Mouse (Mus musculus) kidney, adult 2 months (tissue): ENCODE measurements at regions not wholly inside any gene's neighbourhood (a gene's known extent, or its start where the extent isn't known, plus 50 kb on each side); places are given as distances from the start of the nearest gene placed in this dataset.

Experiments used
- DNase-seq: peaks from one replicate; pipeline ENCODE4 v3.0.0; 2021
- H3K27ac ChIP-seq: fragments of 200-500 bp; 2 replicates; pipeline ENCODE4 v1.5.1; 2012; ENCODE audit warnings: low read depth, low read length, control low read depth, inconsistent platforms; ENCODE audit not compliant: insufficient read depth
- H3K27me3 ChIP-seq: fragments of 200-500 bp; replicated peaks from 2 replicates; pipeline ENCODE4 v1.6.1; 2012; ENCODE audit warnings: mild to moderate bottlenecking, moderate library complexity, low read length, inconsistent platforms; ENCODE audit not compliant: control insufficient read depth, insufficient read depth
- H3K36me3 ChIP-seq: fragments of 200-500 bp; 2 replicates; pipeline ENCODE4 v1.6.1; 2012; ENCODE audit warnings: mild to moderate bottlenecking, moderate library complexity, low read length, inconsistent platforms; ENCODE audit not compliant: control insufficient read depth, insufficient read depth
- H3K4me1 ChIP-seq: fragments of 200-500 bp; 2 replicates; pipeline ENCODE4 v1.6.1; 2011; ENCODE audit warnings: low read length; ENCODE audit not compliant: control insufficient read depth, insufficient read depth
- H3K4me3 ChIP-seq: fragments of 200-500 bp; 2 replicates; pipeline ENCODE4 v1.5.1; 2011; ENCODE audit warnings: mild to moderate bottlenecking, low read depth, low read length, control low read depth; ENCODE audit not compliant: insufficient read depth
- CTCF ChIP-seq: fragments of 200-500 bp; conservative IDR thresholded peaks from 2 replicates; pipeline ENCODE4 v1.5.1; 2011; ENCODE audit warnings: low read depth, mild to moderate bottlenecking, control low read depth, low read length, moderate library complexity, mixed read lengths; ENCODE audit not compliant: insufficient read depth, insufficient read length
- POLR2A ChIP-seq: fragments of 200-500 bp; IDR thresholded peaks from one replicate; pipeline ENCODE4 v1.6.1; 2011; ENCODE audit warnings: low read depth, low read length, control low read depth
- WGBS: fragments of 180-500 bp; shearing (Covaris S2); methylation state at CpG from one replicate; pipeline ENCODE4 v1.1.7; 2018; 5-methylcytosine and 5-hydroxymethylcytosine counted together

DNA sequence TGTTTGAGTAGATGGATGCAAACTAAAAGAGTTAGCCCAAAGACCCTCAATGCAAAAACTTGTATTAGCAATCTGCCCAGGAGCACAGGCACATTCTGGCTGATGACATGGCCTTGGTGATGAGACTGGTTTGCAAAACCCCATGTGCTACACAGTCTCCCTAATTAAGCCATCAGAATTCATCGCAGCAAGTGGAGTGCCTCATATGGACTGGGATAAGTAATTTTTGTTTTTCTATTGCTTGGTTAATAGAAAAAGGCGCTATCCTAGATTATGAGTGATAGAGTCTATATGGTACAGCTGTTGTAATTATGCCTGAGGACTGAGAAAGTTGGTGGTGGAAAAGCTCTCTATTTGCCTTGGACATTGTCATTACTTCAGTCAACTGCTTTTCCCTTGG is 155.2 kb upstream of the Robo1 start:
- TF ChIP-seq POLR2A: no peak
- TF ChIP-seq CTCF: no peak

DNA sequence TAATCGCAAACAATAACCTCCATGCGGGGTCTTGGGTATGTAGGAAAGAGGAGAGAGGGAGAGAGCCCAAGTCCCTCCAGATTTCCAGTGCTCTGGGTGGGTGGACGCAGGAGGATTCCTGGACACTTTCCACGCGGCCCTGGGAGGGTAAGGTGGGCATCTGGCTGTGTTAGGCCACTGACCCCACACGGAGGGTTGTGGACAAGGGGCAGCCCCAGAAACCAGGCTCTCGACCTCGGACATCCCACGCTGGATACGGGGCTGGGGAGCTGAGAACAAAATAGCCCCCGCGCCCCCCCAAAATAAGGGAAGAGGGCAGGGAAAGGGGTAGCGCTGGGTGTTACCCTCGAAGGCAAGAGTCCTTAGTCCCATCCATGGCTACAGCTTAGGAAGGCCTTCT is 150.2 kb upstream of the Robo1 start:
- WGBS: 90% methylated on average over 14 of the region's 14 CpGs
- Histone ChIP-seq H3K4me3 (no peak overlapping the region), H3K27me3 (no peaks in the 10 kb centered on the region), H3K36me3 (no peaks in the 10 kb centered on the region), H3K27ac (no peak overlapping the region), H3K4me1 (no peaks in the 10 kb centered on the region)
- no peak for DNase-seq
- TF ChIP-seq POLR2A: no peak

More for the DNA sequence above, 155.2 kb upstream of the Robo1 start:
- 93% methylated on average over 2 of the region's 2 CpGs for WGBS
- H3K27me3 ChIP-seq: no peaks in the 10 kb centered on the region
- no peaks in the 10 kb centered on the region for H3K36me3 ChIP-seq
- no peak overlapping the region for H3K4me3 ChIP-seq
- H3K27ac ChIP-seq: no peak overlapping the region
- no peaks in the 10 kb centered on the region for H3K4me1 ChIP-seq
- no peak for DNase-seq

DNA sequence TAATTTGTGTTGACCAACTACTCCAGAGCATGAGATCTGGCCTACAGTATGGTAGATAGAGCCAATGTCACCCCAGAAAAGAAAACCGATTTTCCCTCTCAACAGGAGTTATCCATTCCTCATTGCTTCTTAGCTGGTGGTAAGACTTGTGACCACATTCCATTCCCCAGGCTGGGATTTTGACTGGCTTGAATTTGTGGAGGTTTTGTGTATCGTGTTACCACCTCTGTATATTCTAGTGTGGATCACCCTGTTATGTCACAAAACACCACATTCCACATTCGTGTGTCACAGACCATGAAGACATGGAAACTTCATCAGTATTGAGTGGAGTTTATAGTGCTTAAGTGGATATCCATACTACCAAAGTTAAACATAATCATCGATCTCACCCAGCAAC is 148.7 kb upstream of the Robo1 start:
- 62% methylated on average over 4 of the region's 4 CpGs for WGBS
- Histone ChIP-seq H3K4me3 (no peak overlapping the region), H3K27me3 (no peaks in the 10 kb centered on the region), H3K27ac (no peak overlapping the region), H3K4me1 (no peaks in the 10 kb centered on the region), H3K36me3 (no peaks in the 10 kb centered on the region)
- TF ChIP-seq CTCF (no peak), POLR2A (no peak)
- no peak for DNase-seq

DNA sequence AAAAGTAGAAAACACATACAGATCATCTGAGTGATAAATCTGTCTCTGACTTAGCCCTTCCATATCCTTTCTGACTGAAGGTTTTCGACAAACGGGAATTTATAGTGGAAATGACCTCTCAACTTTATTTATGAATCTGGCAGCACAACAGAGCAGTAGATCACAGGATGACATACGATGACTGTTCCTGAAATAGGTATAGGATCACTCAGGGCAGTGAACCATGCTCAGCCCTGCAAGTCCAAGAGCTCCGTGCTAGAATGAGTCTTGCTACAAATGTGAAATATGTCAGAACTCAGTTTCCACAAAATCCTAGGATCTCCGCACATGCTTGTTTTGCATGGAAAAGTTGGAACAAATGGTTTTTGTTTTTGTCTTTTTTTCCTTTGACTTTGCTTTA is 132.4 kb upstream of the Robo1 start:
- DNase-seq: no peak

DNA sequence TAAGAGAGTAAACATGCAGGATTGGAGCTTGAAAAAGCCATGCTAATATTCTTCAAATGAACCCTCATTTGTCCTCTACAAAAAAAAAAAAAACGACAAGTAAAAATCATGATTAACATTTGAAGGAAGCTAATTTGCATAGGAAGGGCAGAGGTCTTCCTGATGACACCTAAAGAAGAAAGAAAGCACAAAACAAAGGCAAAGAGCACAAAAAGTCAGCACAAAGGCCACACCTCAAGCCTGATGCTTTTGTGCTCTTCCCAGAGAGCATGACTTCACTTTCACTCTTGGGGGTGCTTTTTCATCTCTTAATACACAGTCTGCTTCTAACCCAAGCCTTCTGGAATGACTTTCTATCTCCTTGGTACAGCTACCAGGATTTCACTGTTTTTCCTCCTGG is 113.8 kb upstream of the Robo1 start:
- no peak for TF ChIP-seq CTCF
- TF ChIP-seq POLR2A: no peak
- 5% methylated on average over 1 of the region's 1 CpGs for WGBS

More for the DNA sequence above, 132.4 kb upstream of the Robo1 start:
- no peak overlapping the region for H3K4me3 ChIP-seq
- 29% methylated on average over 5 of the region's 5 CpGs for WGBS
- no peaks in the 10 kb centered on the region for H3K36me3 ChIP-seq
- H3K27ac ChIP-seq: no peak overlapping the region
- H3K27me3 ChIP-seq: no peaks in the 10 kb centered on the region
- TF ChIP-seq POLR2A (no peak), CTCF (no peak)
- no peaks in the 10 kb centered on the region for H3K4me1 ChIP-seq

DNA sequence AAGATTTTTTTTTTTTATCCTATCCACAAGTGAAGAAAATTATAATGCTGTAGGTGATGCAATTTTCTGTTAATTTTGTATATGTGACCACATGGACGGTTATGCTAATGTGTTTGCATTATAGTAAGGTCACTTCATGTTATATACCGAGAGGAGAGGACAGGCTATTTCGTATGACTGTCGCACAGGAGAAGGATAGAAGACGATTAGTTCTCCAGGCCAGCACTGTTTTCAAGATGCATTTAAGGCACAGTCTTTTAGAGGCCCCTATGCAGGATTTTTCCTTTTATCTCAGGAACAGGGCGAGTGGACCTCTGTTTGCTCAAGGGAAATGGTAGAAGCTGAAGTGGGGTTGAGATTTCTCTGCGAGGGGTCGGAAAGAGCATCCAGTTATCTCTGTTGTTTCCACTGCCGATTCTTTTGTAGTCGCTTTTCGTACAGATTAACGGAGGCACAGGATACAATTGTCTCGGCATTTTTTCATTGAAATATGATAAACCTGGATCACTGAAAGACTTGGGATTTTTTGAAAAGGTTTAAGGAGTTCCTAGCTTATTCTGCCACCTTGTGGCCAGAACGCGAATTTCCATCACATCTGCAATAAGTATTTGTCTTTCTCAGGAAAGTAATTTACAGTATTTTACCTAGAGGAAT is 92.6 kb upstream of the Robo1 start:
- no peak for TF ChIP-seq POLR2A
- no peak for TF ChIP-seq CTCF
- Histone ChIP-seq H3K27me3 (no peaks in the 10 kb centered on the region), H3K27ac (no peak overlapping the region), H3K4me3 (no peak overlapping the region), H3K36me3 (no peaks in the 10 kb centered on the region), H3K4me1 (no peaks in the 10 kb centered on the region)
- WGBS: 41% methylated on average over 15 of the region's 15 CpGs
- DNase-seq: peak; percentile 19

More for the DNA sequence above, 113.8 kb upstream of the Robo1 start:
- Histone ChIP-seq H3K27ac (no peak overlapping the region), H3K4me3 (no peak overlapping the region), H3K36me3 (no peaks in the 10 kb centered on the region), H3K4me1 (no peaks in the 10 kb centered on the region), H3K27me3 (no peaks in the 10 kb centered on the region)
- DNase-seq: no peak

DNA sequence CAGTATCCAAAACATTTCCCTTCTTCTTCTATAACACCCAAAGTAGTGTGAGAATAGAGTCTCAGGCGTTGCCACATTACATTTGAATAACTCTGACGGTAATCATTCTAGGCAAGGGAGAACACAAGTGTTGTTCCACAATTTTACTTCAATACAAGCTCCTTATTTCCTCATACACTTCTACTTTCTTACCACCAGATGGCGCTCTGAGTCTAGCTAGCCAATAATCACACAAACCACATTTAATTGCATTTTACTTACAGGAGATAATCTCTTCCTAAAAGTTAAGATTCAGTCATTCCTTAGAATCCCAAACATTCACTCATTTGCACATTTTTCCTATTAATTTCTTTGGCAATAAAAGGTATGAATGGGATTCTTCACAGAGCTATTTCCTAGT is 90.1 kb upstream of the Robo1 start:
- DNase-seq: peak; percentile 8
- Histone ChIP-seq H3K4me3 (no peak overlapping the region), H3K27ac (no peak overlapping the region), H3K27me3 (no peaks in the 10 kb centered on the region), H3K36me3 (no peaks in the 10 kb centered on the region), H3K4me1 (no peaks in the 10 kb centered on the region)
- no peak for TF ChIP-seq CTCF
- no peak for TF ChIP-seq POLR2A
- 0% methylated on average over 3 of the region's 3 CpGs for WGBS

DNA sequence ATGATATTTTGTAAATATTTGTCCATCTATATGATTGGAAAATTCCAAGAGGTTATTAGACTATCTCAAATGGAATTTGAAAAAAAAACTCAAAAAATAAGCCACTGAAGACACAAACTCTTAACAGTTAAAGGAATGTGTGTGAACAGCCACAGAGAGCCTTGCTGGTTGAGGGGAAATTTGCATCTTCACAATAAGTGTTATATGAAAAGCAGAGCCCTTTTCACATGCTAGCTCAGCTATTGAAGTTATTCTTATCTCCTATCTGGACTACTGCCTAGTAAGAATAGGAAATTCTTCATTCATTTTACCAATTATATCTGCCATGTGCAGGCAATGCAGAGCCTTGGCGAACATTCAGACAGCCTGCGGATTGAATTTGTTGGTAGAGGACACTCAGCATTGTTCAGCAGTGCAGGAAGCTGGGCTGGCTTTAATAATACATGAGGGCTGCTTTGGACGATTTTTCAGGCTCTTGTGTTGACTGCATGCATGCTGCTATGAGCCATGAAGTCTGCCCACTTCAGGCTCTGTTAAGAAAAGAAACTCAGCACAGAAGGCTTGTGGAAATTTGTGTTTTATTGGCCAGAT is 86.1 kb upstream of the Robo1 start:
- H3K27me3 ChIP-seq: no peaks in the 10 kb centered on the region
- TF ChIP-seq CTCF: no peak
- TF ChIP-seq POLR2A: no peak
- 50% methylated on average over 3 of the region's 3 CpGs for WGBS

More for the DNA sequence above, 86.1 kb upstream of the Robo1 start:
- no peaks in the 10 kb centered on the region for H3K36me3 ChIP-seq
- no peaks in the 10 kb centered on the region for H3K4me1 ChIP-seq
- H3K27ac ChIP-seq: no peak overlapping the region
- DNase-seq: no peak
- H3K4me3 ChIP-seq: no peak overlapping the region
